Mouse (Mus musculus) ovary, postnatal 14 days (tissue): ENCODE measurements around the gene Als2.
A peak's percentile ranks its signal among the peaks of the same experiment; 100 is the strongest.

Experiments used
- DNase-seq: peaks from one replicate; pipeline ENCODE4 v3.0.0; 2022; ENCODE audit warnings: low spot score

The Als2 gene

GRCm38 (mm10) chr1:59236856-59237441, at the start of gene Als2:
TSS of gene Als2 (minus strand) at chr1:59237231.
- DNase-seq: peak; percentile 99

- no peak for DNase-seq
Measured at GRCm38 (mm10) chr1:59286316-59286850, 49.4 kb upstream of the Als2 start.

- no peak for DNase-seq
Measured at GRCm38 (mm10) chr1:59285880-59286279, 48.8 kb upstream of the Als2 start.

GRCm38 (mm10) chr1:59272189-59272588, 35.2 kb upstream of the Als2 start:
- DNase-seq: no peak

- DNase-seq: peak; percentile 9
Measured at GRCm38 (mm10) chr1:59269951-59270689, 33.1 kb upstream of the Als2 start.

GRCm38 (mm10) chr1:59269466-59269865, 32.4 kb upstream of the Als2 start:
- DNase-seq: no peak

GRCm38 (mm10) chr1:59268931-59269330, 31.9 kb upstream of the Als2 start:
- no peak for DNase-seq

GRCm38 (mm10) chr1:59257736-59258135, 20.7 kb upstream of the Als2 start:
- DNase-seq: no peak

GRCm38 (mm10) chr1:59256751-59257231, 19.8 kb upstream of the Als2 start, which contains the start of gene Cdk15:
TSS of gene Cdk15 (plus strand) at chr1:59256906.
- peak; percentile 5 for DNase-seq

- no peak for DNase-seq
Measured at GRCm38 (mm10) chr1:59253301-59253909, 16.4 kb upstream of the Als2 start.

GRCm38 (mm10) chr1:59252762-59253161, 15.7 kb upstream of the Als2 start:
- no peak for DNase-seq

GRCm38 (mm10) chr1:59247602-59248001, 10.6 kb upstream of the Als2 start:
- peak; percentile 42 for DNase-seq

GRCm38 (mm10) chr1:59243770-59244169, 6.7 kb upstream of the Als2 start:
- DNase-seq: no peak

GRCm38 (mm10) chr1:59237614-59238211, 682 bp upstream of the Als2 start:
- peak; percentile 47 for DNase-seq

GRCm38 (mm10) chr1:59229187-59229586, 7.8 kb downstream of the Als2 start:
- no peak for DNase-seq

GRCm38 (mm10) chr1:59228552-59228951, 8.5 kb downstream of the Als2 start:
- no peak for DNase-seq

GRCm38 (mm10) chr1:59222101-59222825, 14.8 kb downstream of the Als2 start:
- no peak for DNase-seq

GRCm38 (mm10) chr1:59221591-59221990, 15.4 kb downstream of the Als2 start:
- no peak for DNase-seq

- no peak for DNase-seq
Measured at GRCm38 (mm10) chr1:59220371-59220770, 16.7 kb downstream of the Als2 start.

GRCm38 (mm10) chr1:59215446-59215845, 21.6 kb downstream of the Als2 start:
- DNase-seq: no peak

GRCm38 (mm10) chr1:59212951-59213350, 24.1 kb downstream of the Als2 start:
- DNase-seq: no peak
